Mouse (Mus musculus) urinary bladder, postnatal 10 days (tissue): ENCODE measurements around the gene Rps6kb1.
"Not testable (repeated sequence)": the region's sequence is repeated elsewhere in the genome, so short reads cannot be mapped to it uniquely, and the experiment has no call there.

ENCODE experiments used
- DNase-seq: peaks from one replicate; pipeline ENCODE4 v3.0.0; 2022; ENCODE audit warnings: low spot score

Rps6kb1 gene

DNA sequence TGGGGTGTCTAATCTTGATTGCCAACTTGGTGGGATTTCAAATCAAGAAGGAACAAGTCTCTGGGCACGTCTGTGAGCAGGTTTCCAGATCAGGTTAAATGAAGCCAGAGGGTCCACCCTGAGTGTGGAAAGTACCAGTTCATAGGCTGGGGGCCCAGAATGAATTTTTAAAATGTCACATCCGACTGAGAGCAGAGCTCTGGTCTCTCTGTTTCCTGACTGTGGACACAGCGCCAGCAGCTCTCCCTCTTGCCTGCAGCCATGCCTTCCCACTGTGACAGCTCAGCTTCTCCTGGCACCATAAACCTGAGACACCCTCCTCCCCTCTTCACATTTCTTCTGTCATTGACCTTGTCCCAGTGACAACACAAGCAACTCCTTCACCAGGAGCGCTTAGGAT lies 75.6 kb downstream of the Rps6kb1 start:
- no peak for DNase-seq

DNA sequence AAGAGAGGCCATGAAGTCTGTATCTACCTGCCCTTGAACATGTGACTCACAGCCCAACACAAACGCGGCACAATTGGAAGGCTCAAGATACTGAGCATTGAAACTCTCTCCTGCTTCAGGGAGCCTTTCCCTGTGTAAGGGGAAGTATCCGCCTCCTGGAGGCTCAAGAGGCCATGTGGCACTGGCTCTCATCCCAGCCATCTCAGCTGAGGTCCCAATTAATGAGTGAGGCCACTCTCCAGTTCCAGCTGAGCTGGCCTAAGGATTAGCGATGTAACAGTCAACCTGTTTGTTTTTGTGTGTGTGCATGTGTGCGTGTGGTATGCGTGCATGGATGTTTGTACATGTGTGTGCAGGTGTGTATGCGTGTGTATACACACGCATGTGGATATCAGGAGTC lies 76.3 kb downstream of the Rps6kb1 start:
- no peak for DNase-seq

DNA sequence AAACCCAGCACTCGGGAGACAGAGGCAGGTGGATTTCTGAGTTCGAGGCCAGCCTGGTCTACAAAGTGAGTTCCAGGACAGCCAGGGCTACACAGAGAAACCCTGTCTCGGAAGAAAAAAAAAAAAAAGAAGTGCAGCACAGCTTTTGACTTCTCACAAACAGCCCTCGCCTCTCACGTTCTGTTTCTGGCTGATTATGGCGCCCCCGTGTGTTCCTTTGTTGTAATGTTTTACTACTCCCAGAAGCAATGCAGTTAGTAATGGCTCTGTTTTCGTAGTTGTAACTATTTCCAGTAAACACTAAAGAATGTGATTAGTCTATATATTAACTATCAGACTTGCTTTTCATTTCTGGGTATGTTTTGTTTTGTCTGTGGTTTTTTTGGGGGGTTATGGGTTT lies 80.3 kb downstream of the Rps6kb1 start:
- not testable (repeated sequence) for DNase-seq

DNA sequence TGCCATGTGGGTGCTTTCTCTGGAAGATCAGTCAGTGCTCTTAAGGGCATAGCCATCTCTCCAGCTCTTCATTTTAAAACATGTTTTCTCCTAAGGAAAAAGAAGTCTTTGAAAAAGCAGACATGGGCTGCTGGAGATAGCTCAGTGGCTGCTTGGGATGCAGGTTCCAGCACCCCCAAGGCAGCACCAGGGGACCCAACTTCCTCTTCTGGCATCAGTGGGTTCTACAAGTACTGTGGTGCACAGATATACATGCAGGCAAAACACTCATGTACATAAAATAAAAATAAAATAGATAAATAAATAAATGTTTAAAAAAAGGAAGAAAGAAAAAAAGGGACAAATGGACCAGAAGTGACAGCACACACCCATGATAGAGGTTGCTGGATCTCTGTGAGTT lies 82.0 kb downstream of the Rps6kb1 start:
- DNase-seq = no peak

DNA sequence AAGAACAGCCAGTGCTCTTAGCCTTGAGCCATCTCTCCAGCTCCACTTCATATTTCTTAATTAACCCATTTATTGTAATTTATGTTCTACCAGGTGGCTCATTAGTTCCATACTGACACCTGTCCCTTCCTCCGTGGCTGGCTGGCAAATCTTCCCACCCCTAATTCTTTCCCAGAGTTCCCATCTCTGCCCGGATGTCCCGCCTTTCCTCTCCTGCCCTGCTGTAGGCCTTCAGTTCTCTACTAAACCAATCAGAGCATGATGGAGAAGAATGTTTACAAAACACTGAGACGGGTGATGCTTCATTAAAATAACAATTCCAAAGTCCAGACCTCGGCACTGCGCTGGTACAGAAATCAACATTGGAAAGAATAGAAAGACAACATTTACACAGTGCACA lies 85.7 kb downstream of the Rps6kb1 start:
- DNase-seq = no peak

DNA sequence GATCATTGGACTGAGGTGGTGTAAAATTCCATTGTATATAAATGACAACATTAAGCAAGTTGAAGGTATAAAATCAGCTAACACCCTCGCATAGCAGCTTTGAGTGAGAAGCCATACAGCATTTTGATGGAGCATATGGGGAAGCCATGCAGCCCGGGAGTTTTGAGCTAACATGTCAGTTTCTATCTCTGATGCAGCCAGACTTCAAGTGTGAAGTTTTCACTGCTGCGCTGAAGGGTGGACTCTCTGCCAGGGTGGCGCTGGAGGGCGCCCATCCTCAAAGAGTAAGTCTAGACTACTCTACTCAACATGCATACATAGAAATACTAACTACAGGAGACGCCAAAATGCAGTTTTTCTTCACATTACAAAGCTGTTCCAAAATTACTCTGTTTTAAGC lies 87.1 kb downstream of the Rps6kb1 start:
- no peak for DNase-seq

DNA sequence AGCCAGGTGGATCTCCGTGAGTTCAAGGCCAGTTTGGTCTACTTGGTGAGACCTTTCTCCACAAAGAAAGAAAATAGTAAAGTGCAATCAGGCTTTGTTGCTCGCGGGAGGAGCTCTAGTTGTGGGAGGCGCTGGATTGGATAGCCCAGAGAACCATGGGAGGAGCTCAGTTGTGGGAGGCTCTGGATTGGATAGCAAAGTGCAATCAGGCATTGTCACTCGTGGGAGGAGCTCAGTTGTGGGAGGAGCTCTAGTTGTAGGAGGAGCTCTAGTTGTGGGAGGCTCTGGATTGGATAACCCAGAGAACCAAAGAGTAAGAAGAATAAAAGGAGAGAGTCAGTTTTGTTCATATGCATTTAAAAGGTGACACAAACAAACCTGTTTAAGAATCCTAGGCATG lies 90.6 kb downstream of the Rps6kb1 start:
- DNase-seq = no peak
